Mouse (Mus musculus): ENCODE measurements around the gene Retreg2. TPM values are rescaled to one million over a fixed set of nuclear protein-coding genes. Genes with fewer than 3 reads are reported as not detected.

Retreg2 gene
- polyA plus RNA-seq, 1 experiment from 2014 or later, result 152 TPM

DNA sequence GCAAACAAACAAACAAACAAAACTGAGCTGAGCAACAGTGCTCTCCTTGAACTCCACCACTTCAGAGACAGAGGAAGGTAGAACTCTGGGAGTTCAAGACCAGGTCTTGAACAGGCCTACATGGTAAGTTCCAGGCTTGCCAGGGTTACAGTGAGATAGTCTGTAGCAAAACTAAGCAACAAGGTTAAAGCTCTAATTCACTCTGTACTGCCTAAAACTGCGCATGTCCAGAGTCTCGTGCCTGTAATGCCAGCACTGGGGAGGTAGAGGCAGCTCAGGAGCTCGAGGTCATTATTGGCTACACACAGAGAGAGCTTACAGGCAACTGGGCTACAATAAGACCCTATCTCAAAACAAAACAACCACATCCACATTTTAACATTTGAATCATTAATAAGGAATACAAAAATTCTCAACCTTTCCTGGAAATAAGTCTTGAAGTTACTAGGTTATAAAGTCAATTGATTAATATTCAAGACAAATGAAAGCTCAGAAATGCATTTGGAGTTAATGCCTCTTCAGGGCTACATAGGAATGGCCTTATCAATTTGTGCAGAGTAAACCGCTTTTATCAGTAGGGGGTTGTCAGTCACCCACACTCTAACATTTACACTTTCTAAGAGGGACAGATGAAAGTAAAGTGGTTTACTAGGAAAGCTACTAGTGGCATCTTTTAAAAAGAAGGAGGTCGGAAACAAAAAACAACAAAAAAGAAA lies 17.1 kb downstream of the Retreg2 start:
- 76% methylated on average over 5 of the region's 5 CpGs for WGBS
- Histone ChIP-seq H3K4me3 (ENCODE audit: low read depth, low read length) (no peak overlapping the region), H3K4me1 (ENCODE audit: control insufficient read depth, insufficient read depth, low read length) (no peaks in the 10 kb centered on the region), H3K4me2 (ENCODE audit: low read depth, low read length) (no peak overlapping the region), H3K9me3 (ENCODE audit: control insufficient read depth, low read length) (no peaks in the 10 kb centered on the region), H3K9ac (replicated peaks; ENCODE audit: low read depth, low read length) (no peak overlapping the region), H3K36me3 (ENCODE audit: control insufficient read depth, insufficient read depth, low read length) (no peaks in the 10 kb centered on the region), H3K27ac (ENCODE audit: low read depth, low read length) (no peak overlapping the region), H3K27me3 (ENCODE audit: control insufficient read depth, insufficient read depth, low read length) (no peaks in the 10 kb centered on the region)
- no peak for ATAC-seq (ENCODE audit: low read depth)

DNA sequence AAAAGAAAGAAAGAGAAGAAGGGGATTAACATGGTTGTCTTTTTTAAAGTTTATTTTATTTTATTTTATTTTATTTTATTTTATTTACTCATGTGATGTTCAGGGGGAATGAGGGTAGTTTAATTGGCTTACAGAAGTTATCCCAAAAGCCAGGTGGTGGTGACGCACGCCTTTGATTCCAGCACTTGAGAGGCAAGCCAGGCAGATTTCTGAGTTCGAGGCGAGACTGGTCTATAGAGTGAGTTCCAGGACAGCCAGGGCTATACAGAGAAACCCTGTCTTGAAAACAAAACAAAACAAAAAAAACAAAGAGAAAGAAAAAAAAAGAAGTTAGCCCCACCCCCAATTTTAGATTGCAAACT lies 17.7 kb downstream of the Retreg2 start:
- WGBS, result 94% methylated on average over 4 of the region's 4 CpGs
- Histone ChIP-seq H3K4me3 (ENCODE audit: low read depth, low read length) (no peak overlapping the region), H3K9me3 (ENCODE audit: control insufficient read depth, low read length) (no peaks in the 10 kb centered on the region), H3K4me2 (ENCODE audit: low read depth, low read length) (no peak overlapping the region), H3K27ac (ENCODE audit: low read depth, low read length) (no peak overlapping the region), H3K36me3 (ENCODE audit: control insufficient read depth, insufficient read depth, low read length) (no peaks in the 10 kb centered on the region), H3K4me1 (ENCODE audit: control insufficient read depth, insufficient read depth, low read length) (no peaks in the 10 kb centered on the region), H3K27me3 (ENCODE audit: control insufficient read depth, insufficient read depth, low read length) (no peaks in the 10 kb centered on the region), H3K9ac (replicated peaks; ENCODE audit: low read depth, low read length) (no peak overlapping the region)
- ATAC-seq (ENCODE audit: low read depth), result no peak

DNA sequence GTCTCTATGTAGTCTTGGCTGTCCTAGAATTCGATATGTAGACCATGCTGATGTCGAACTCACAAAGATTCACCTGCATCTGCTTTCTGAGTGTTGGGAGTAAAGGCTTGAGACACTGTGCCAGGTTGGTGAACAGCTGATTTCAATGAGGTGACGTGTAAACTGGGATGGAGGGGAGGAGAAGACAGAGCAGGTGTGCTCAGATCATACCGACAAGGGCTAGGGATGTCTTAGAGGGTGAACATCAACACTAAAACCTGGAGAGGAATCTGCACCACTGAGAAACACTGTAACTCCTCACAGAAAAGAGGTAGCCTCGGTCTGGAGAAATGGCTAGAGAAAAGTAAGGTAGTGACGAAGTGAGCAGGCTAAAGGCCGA lies 25.5 kb downstream of the Retreg2 start:
- no peak overlapping the region; the same call in 1 of the 2 replicates for H3K27ac ChIP-seq (ENCODE audit: low read depth, low read length)
- H3K4me2 ChIP-seq (ENCODE audit: low read depth, low read length), result peak overlapping the region; percentile 59
- no peaks in the 10 kb centered on the region for H3K9me3 ChIP-seq (ENCODE audit: control insufficient read depth, low read length)
- H3K36me3 ChIP-seq (ENCODE audit: control insufficient read depth, insufficient read depth, low read length), result peaks cover 14% of the 10 kb centered on the region
- WGBS, result 11% methylated on average over 7 of the region's 7 CpGs
- peaks cover 6% of the 10 kb centered on the region; the same call in 1 of the 2 replicates for H3K4me1 ChIP-seq (ENCODE audit: control insufficient read depth, insufficient read depth, low read length)
- peak overlapping the region; percentile 67 for H3K4me3 ChIP-seq (ENCODE audit: low read depth, low read length)
- peak overlapping the region; percentile 1; the same call in 1 of the 2 replicates for H3K9ac ChIP-seq (replicated peaks; ENCODE audit: low read depth, low read length)
- peak; percentile 35; the same call in 1 of the 2 replicates for ATAC-seq (ENCODE audit: low read depth)
- no peaks in the 10 kb centered on the region for H3K27me3 ChIP-seq (ENCODE audit: control insufficient read depth, insufficient read depth, low read length)

DNA sequence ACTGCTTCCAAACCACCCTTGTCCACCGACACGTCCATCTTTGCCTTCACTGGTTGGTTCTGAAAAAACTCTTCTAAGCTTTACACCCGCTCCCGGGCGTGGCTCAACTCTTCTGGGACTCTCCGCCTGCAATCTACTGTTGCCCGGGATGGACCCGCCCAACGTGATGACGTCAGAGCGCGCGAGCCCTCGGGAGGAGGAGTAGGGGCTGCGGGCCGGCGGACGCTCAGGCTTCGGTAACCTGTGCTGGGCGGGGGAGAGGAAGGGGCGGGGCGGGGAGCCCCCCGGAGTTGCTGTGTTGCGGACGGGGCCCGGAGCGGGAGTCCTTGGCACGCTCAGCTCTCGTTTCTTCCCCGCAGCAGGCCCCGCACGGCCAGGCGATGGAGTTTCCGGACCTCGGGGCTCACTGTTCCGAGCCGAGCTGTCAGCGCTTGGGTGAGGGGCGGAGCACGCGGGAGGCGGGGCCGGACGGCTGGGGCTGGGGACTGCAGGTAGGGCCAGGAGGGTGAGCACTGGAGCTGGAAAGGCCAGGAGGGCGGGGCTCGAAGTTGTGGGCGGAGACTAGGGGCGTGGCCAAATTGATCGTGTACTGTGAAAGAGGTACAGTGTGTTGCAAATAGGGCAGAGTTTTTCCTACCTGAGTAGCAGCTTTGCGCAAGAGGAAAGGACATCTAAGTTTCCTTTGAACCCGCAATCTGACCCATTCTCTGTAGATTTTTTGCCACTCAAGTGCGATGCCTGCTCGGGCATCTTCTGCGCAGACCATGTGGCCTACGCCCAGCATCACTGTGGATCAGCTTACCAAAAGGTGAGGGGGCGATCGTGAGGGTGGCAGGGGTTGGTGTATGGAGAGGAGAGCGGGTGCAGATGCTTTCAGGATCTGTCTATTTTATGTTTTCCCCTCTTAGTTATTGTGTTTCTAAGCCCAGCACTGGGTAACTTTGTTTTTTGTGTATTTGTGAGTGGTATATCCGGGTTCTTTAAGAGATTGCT lies 26.2 kb downstream of the Retreg2 start, which contains the start of gene Zfand2b:
Zfand2b (plus strand) TSS at position 175 of the 993 bp plus-strand sequence.
- WGBS, result 1% methylated on average over 57 of the region's 59 CpGs
- Histone ChIP-seq H3K27me3 (ENCODE audit: control insufficient read depth, insufficient read depth, low read length) (no peaks in the 10 kb centered on the region), H3K4me1 (ENCODE audit: control insufficient read depth, insufficient read depth, low read length) (peaks cover 6% of the 10 kb centered on the region; the same call in 1 of the 2 replicates), H3K9me3 (ENCODE audit: control insufficient read depth, low read length) (no peaks in the 10 kb centered on the region), H3K36me3 (ENCODE audit: control insufficient read depth, insufficient read depth, low read length) (peaks cover 20% of the 10 kb centered on the region), H3K9ac (replicated peaks; ENCODE audit: low read depth, low read length) (peak within 1 kb of the TSS; percentile 58), H3K4me3 (ENCODE audit: low read depth, low read length) (peak within 1 kb of the TSS; percentile 67), H3K4me2 (ENCODE audit: low read depth, low read length) (peak within 1 kb of the TSS; percentile 59), H3K27ac (ENCODE audit: low read depth, low read length) (peak within 1 kb of the TSS; percentile 81)
- ATAC-seq (ENCODE audit: low read depth), result peak; percentile 97

DNA sequence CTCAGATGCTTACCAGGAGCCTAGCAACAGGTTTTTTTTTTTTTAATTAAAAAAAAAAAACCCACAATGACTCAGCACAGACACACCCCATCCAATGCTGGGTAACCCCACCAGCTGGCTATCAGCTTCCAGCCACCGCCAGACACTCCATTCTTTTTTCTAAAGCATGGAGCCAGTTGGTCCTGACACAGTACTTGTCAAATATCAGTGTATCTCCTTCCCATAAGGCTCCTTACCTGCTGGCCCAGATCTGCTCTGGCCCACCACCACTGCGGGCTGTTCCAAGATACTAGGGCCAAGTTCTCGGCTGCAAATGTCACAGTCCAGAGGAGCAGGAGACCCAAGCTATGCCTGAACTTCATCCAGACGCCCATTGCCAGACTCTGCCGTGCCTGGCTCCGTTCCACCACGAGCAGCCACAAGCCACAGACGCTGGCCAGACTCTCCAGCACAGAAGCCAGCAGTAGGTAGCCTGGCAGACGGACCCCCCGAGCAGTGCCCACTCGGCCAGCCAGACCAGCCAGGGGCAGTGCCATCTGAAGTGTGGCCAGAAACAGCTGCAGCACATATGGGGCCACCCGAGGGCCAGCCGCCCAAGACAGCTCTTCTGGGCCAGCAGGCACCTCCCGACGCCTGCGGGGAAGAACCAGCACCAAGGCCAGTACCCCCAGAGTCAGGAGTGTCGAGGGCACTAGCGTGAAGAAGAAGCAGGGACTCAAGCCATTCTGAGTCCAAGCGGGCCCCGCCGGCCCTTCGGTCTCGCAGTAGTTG lies 36.9 kb downstream of the Retreg2 start:
- peaks cover 32% of the 10 kb centered on the region for H3K36me3 ChIP-seq (ENCODE audit: control insufficient read depth, insufficient read depth, low read length)
- WGBS, result 9% methylated on average over 23 of the region's 23 CpGs
- ATAC-seq (ENCODE audit: low read depth), result peak; percentile 32

DNA sequence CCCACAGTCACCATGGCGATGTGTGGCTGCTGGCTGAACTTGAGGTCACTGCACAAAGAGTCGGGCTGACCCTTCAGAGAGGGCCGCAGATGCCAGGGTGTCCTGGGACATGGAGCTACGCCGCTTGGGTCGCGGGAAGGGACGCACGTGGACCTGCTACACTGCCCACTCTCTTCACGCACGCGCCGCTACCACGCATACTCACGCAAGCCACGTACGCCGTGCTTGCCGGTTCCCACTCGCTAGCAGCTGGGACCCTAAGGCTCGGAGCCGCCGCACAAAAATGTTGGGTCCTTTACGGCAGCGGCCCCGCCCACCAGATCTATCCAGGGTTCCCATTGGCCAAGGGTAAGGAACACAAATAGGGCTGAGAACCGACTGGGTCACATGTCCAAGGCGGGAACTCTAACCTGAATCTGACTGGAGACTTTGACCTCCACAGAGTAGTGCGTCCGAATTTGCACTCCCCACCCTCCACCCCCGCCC lies 37.6 kb downstream of the Retreg2 start, which contains the start of gene Abcb6:
Abcb6 (minus strand) TSS at position 288 of the 486 bp plus-strand sequence.
- ATAC-seq (ENCODE audit: low read depth), result peak; percentile 95
- no peaks in the 10 kb centered on the region for H3K9me3 ChIP-seq (ENCODE audit: control insufficient read depth, low read length)
- peak within 1 kb of the TSS; percentile 100 for H3K4me2 ChIP-seq (ENCODE audit: low read depth, low read length)
- peaks cover 15% of the 10 kb centered on the region; the same call in 1 of the 2 replicates for H3K4me1 ChIP-seq (ENCODE audit: control insufficient read depth, insufficient read depth, low read length)
- 0% methylated on average over 31 of the region's 31 CpGs for WGBS
- no peaks in the 10 kb centered on the region for H3K27me3 ChIP-seq (ENCODE audit: control insufficient read depth, insufficient read depth, low read length)
- H3K27ac ChIP-seq (ENCODE audit: low read depth, low read length), result peak within 1 kb of the TSS; percentile 52
- peak within 1 kb of the TSS; percentile 55 for H3K4me3 ChIP-seq (ENCODE audit: low read depth, low read length)
- H3K9ac ChIP-seq (replicated peaks; ENCODE audit: low read depth, low read length), result peak within 1 kb of the TSS; percentile 67
- H3K36me3 ChIP-seq (ENCODE audit: control insufficient read depth, insufficient read depth, low read length), result peaks cover 29% of the 10 kb centered on the region

More for the DNA sequence above, 36.9 kb downstream of the Retreg2 start:
- Histone ChIP-seq H3K4me3 (ENCODE audit: low read depth, low read length) (peak overlapping the region; percentile 55), H3K27ac (ENCODE audit: low read depth, low read length) (peak overlapping the region; percentile 52), H3K27me3 (ENCODE audit: control insufficient read depth, insufficient read depth, low read length) (no peaks in the 10 kb centered on the region), H3K4me1 (ENCODE audit: control insufficient read depth, insufficient read depth, low read length) (peaks cover 15% of the 10 kb centered on the region; the same call in 1 of the 2 replicates), H3K9me3 (ENCODE audit: control insufficient read depth, low read length) (no peaks in the 10 kb centered on the region), H3K9ac (replicated peaks; ENCODE audit: low read depth, low read length) (peak overlapping the region; percentile 67), H3K4me2 (ENCODE audit: low read depth, low read length) (peak overlapping the region; percentile 100)

DNA sequence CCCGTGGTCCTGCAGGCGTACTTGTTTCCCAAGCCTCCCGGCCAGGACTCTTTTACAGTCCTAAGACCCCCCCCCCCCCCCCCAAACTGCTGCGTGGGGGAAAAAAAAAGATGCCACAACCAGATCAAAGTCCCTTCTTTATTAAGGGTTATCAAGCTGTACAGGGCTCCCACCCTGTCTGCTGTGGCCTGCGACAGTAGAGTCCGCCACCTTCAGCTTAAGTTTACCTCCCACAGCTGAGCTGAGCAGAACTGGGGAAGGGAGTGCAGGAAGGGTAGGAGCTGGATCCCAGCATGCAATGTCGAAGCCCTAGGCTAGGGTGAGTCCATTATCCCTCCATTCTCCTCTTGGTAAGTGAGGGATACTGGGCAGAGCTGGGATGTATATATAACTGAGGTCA lies 38.2 kb downstream of the Retreg2 start:
- Histone ChIP-seq H3K9me3 (ENCODE audit: control insufficient read depth, low read length) (no peaks in the 10 kb centered on the region), H3K27me3 (ENCODE audit: control insufficient read depth, insufficient read depth, low read length) (no peaks in the 10 kb centered on the region), H3K4me2 (ENCODE audit: low read depth, low read length) (peak overlapping the region; percentile 100), H3K4me3 (ENCODE audit: low read depth, low read length) (0 out of 2 replicates have a peak overlapping the region, but pooled peaks have one; percentile 55), H3K27ac (ENCODE audit: low read depth, low read length) (no peak overlapping the region), H3K36me3 (ENCODE audit: control insufficient read depth, insufficient read depth, low read length) (peaks cover 25% of the 10 kb centered on the region), H3K9ac (replicated peaks; ENCODE audit: low read depth, low read length) (no peak overlapping the region), H3K4me1 (ENCODE audit: control insufficient read depth, insufficient read depth, low read length) (peaks cover 15% of the 10 kb centered on the region; the same call in 1 of the 2 replicates)
- ATAC-seq (ENCODE audit: low read depth), result peak; percentile 12; the same call in 1 of the 2 replicates
- 52% methylated on average over 6 of the region's 7 CpGs for WGBS

DNA sequence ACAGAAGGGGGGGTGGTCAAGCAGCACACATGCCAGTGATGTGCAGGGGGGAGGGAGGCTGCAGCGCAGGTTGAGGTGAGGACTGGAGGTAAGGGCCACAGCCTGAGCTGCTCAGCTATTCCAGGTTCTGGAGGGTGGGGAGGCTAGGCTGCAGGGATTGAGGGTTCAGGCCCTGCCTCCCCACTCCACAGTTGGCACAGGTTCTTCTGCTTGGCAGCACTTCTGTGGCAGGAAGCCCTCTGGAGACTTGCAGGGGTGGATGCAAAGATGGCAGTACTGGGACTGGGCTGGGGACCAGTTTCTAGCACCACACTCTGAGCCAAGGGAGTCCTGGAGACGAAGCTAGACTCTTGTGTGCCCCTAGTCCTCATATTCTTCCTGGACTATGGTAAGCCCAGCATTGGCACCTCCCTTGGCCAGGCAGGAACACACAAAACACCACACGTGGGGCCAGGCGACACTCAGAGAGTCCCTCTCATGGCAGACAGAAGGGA lies 38.8 kb downstream of the Retreg2 start:
- H3K36me3 ChIP-seq (ENCODE audit: control insufficient read depth, insufficient read depth, low read length), result peaks cover 29% of the 10 kb centered on the region
- no peaks in the 10 kb centered on the region for H3K9me3 ChIP-seq (ENCODE audit: control insufficient read depth, low read length)
- no peak overlapping the region for H3K9ac ChIP-seq (replicated peaks; ENCODE audit: low read depth, low read length)
- H3K4me3 ChIP-seq (ENCODE audit: low read depth, low read length), result no peak overlapping the region
- WGBS, result 85% methylated on average over 4 of the region's 4 CpGs
- H3K4me1 ChIP-seq (ENCODE audit: control insufficient read depth, insufficient read depth, low read length), result peaks cover 15% of the 10 kb centered on the region; the same call in 1 of the 2 replicates
- no peaks in the 10 kb centered on the region for H3K27me3 ChIP-seq (ENCODE audit: control insufficient read depth, insufficient read depth, low read length)
- H3K4me2 ChIP-seq (ENCODE audit: low read depth, low read length), result no peak overlapping the region
- H3K27ac ChIP-seq (ENCODE audit: low read depth, low read length), result no peak overlapping the region
- no peak for ATAC-seq (ENCODE audit: low read depth)

Data from neural tube, embryonic 14.5 days (tissue).